Mouse (Mus musculus) left cerebral cortex, adult 9 months (tissue): ENCODE data around the gene Krt12.

ENCODE experiments used
- DNase-seq, 2 experiments: peaks; one replicate each; pipeline ENCODE4 v3.0.0; 2022; ENCODE audit warnings: low spot score in 2 of 2

Krt12 gene

DNA sequence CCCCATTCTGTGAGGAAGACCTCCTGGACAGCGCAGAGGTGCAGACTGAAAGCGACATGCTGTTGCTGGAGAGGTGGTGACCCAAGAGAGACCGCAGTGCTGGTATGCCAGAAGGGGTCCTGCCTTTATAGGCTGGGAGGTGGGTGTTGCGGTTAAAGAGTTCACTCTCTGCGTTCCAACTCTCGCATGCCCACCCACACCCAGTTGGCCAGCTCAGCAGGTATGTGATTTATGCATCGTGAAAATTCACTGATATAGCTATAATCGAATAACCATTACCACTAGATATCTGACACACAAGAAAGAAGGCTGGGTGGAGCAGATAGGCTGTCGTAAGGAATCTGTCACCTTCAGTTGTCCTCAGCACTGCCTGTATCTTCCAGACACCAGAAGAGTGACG, at the start of gene Krt12:
Gene Krt12 (minus strand): TSS at position 101 of the 400 bp plus-strand sequence.
- no peak for DNase-seq

DNA sequence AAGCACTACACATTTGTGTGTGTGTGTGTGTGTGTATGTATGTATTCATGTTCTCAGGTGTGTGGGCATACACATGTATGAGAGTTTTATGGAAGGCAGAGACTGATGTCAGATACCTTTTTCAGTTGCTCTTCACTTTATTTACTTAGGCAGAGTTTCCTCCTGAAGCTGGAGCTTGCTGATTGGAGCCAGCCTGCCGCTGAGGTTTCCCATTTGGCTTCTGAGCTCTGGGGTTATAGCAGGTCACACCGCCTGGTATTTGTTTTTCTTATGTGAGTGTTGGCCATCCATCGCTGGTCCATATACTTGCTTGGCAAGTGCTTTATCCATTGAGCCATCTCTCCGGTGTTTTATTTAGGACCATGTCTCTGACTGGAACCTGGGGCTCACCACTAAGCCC, 47.2 kb upstream of the Krt12 start:
- no peak for DNase-seq

DNA sequence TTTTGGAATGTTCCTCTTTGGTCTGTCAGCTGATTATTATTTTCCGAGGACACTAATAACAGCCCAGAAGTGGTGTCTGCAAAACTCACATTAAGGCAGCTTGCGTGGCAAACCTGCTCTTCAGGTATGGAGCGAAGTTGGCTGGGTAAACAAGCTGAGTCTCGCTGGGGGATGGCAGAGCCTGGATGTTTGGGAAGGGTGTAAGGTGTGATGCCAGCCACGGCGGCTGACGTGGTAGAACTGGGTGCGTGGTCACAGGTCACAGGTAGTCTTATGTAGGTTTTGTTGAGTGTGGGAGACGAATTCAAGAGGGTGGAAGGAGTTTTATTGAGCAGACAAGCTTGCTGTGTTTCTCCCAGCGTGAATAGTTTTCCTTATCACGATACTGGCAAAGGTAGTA, 46.5 kb upstream of the Krt12 start:
- DNase-seq: no peak

DNA sequence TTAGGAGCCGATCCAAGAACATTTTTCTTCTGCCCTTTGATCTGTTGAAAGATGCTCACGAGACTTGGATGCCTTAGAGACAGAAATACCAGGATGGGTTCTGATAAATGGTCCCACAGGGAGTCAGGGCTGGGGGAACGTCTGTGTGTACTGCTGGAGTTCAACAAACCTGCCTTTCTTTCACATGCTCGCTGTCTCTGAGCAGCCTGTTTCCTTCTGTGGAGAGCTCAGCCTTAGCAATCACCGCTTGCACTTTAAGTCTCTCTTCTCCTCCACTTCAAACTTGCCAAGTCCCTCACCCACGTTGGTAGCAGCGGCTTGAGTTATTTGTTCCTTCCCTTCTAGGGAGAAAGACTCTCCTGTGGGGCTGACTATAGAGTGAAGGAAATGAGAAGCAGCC, 44.3 kb upstream of the Krt12 start:
- DNase-seq: peak in 1 of 2 experiments; percentile 59

DNA sequence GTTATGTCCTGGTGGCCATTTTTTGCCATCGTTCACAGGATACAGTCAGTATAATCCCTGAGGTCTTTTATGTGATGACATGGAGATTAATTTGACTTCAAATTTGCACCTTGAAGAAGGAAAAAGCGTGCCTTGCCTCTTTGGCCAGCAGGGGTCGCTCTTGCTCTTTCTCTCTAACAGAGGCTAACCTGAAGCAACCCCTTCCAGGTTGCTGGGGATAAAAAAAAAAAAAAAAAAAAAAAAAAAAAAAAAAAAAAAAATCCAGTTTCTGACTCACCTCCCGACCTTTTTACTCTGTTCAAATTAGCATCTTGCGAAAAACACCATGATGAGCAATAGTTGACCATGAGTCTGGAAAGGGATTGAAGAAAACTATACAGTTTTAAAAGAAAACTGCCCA, 42.8 kb upstream of the Krt12 start:
- DNase-seq: peak in 1 of 2 experiments; percentile 86

DNA sequence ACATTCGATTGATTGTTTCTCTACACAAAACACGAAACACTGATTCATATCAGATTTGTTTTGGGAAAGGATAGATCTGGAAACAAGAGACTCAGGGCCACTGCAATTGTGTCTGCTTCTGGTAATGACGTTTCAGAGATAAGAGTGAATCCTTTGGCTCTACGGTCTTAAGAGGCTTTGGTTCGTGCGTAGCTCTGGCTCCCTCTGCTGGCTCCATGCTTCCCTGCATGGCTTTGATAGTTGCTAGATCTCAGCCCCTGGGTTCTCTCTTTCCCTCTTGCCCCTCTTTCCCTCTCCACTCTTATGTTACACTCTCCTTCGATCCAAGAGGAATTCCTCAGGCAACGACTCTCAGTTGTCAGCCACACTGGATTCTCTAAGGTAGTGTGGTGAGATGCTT, 41.1 kb upstream of the Krt12 start:
- peak in 1 of 2 experiments; percentile 76 for DNase-seq

DNA sequence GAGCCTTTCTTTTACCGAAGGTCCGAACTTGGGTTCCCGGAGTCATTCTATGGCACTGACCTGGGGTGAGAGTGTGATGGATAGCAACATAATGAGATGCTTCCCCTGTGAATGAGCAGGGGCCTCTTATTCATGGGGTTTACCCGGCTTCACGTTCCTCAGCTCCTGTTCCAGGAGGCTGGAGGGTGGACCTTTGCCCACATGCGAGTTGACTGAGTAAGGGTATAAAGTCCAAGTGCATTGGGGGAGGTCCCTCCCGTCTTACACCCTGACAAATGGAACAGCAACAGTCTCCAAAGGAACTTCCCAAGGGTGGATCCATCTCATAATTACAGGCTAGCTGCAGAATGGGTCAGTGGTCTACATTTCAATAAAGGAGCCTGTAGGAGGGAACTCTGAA, 39.7 kb upstream of the Krt12 start:
- no peak for DNase-seq

GRCm38 (mm10) chr11:99458887-99459286, 36.8 kb upstream of the Krt12 start:
- no peak for DNase-seq

DNA sequence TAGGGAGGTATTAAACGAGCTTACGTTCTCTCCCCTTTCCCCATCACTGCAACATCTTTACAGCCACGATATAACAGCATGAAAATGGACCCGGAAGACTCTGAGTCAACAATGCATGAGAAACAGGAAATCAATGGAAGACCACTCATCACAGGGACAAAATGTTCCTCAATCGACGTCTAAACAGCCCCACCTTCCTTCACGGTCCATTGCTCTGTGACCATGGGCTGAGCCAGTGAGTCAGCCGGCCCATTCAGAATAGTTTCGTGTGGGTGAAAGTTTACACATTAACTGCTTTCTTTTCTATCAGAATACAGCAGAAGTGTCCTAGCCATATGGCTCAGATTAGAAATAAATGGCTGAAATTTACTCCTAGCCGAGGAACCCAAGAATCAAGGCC, 32.7 kb upstream of the Krt12 start:
- no peak for DNase-seq

- DNase-seq: no peak
Observed at GRCm38 (mm10) chr11:99454044-99454443, 32.0 kb upstream of the Krt12 start.

DNA sequence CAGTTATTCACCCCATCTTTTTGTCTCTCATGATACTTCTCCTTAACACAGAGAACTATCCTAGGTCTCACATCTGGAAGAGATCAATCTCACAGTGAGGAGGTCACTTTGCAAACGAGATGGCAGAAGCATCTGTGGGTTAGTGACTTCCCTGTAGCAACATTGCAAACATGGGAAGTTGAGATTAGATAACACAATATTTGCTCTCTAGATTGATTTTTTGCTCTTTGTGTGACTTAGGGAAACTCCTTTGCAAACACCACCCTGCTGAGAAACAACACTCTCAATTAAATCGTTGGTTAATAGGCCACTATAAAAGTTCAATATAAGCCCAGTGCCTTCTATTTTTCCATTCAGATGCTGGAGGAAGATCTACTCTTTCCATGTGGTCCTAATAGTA, 26.7 kb upstream of the Krt12 start:
- no peak for DNase-seq

GRCm38 (mm10) chr11:99441220-99441619, 19.2 kb upstream of the Krt12 start:
- DNase-seq: no peak

DNA sequence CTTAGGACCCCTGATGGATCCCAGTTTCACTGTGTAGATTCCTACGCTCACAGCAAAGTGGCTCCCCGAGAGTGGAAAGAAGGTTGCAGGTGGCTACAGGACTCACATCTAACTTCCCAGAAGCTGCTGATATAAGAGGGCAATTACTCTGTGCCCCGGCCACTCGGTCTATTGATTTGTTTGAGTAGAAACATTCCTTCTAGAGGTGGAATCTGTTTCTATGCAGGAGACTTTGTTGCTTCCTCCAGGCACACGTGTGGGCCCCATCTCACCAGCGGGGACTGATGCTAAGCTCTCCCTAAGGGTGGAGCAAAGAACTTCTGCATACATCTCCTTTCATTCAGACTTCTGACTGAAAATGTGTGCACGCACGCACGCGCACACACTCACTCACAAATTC, 17.4 kb upstream of the Krt12 start:
- DNase-seq: no peak

GRCm38 (mm10) chr11:99437972-99438371, 15.9 kb upstream of the Krt12 start, which contains the start of gene Krt20:
Gene Krt20, minus strand, starts transcription at chr11:99438150.
- DNase-seq: no peak

- no peak for DNase-seq
Observed at GRCm38 (mm10) chr11:99436625-99437024, 14.6 kb upstream of the Krt12 start.

DNA sequence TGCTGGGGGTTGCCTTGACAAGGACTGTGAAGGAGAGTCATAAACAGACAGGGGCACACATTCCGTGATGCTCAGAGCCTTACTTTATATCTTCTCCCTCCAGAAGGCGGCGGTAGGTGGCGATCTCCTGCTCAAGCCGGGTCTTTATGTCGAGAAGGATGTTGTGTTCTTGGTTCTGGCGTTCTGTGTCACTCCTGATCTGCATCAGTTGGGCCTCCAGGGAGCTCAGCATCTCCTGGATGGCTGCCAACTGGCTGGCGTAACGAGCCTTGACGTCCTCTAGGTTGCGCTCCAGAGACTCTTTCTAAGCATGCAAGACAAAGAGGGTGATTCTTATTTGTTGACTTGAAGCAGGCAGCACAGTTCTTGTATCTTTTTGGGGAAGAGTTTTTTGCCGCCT, 8.6 kb upstream of the Krt12 start:
- DNase-seq: peak in 1 of 2 experiments; percentile 20

DNA sequence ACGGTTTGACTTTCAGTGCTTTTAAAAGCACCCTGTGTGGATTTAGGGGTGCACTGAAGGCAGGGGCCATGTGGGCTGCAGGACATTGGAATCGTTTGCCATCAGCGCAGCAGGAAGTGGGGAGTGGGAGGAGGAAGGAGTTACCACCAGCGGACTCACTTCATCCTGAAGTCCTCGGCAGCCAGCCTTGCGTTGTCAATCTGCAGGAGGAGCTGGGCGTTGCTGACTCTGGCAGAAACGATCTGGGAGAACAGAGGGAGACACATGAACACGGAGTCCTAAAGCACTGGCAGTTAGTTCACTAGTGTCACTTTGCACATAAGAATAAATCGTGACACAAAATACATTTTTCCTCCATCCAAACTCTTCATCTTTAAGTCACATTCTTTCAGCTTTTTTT, 1.5 kb downstream of the Krt12 start:
- peak in 1 of 2 experiments; percentile 10 for DNase-seq

DNA sequence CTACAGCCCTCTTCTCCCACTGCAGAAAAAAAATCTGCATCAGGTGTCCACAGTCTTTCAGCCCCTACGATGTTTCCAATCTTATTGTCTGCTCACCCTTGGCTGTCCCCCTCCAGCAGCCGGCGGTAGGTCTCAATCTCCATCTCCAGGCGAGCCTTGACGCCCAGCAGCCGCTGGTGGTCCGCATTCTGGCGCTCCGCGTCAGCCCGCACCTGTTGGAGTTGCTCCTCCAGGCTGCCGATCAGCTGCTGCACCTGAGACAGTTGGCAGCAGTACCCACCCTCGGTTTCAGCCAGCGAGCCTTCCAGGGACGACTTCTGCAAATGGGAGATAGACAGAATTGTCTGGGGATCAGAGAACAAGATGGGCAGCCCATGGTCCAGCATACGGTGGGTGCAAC, 4.2 kb downstream of the Krt12 start:
- DNase-seq: peak in 1 of 2 experiments; percentile 10

- DNase-seq: peak; percentile 76 to 81
Observed at GRCm38 (mm10) chr11:99416902-99417301, 5.2 kb downstream of the Krt12 start.

DNA sequence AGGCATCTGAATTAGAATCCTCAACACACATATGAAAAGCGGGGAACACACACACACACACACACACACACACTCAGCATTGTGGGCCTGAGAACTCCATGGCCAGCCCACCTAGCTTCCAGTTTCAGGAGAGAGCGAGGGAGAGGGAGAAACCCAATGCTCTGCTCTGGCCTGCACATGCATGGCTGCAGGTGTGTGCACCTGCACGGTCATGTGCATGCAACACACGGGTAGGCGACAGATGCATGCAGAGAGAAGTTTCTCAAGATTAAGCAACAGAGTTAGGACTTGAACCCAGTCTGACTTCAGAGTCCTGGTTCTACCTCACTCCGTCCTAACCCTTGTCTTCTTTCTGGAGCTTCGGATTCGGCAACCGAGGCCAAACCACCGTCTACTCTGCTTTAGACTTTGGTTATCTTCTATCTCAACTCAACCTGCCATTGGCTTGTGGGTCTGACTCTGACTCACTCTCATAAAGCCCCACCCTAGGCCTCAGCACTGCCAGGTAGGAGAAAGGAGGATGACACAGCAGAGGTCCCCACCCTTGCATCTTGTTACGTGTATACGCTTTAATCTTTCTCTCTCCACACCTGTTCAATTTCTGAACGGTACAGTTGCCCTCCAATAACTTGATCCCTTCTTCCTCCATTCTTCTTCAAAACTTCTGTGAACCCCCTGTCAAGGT, 7.5 kb downstream of the Krt12 start:
- no peak for DNase-seq

- peak in 1 of 2 experiments; percentile 22 for DNase-seq
Observed at GRCm38 (mm10) chr11:99413247-99413646, 8.8 kb downstream of the Krt12 start.

DNA sequence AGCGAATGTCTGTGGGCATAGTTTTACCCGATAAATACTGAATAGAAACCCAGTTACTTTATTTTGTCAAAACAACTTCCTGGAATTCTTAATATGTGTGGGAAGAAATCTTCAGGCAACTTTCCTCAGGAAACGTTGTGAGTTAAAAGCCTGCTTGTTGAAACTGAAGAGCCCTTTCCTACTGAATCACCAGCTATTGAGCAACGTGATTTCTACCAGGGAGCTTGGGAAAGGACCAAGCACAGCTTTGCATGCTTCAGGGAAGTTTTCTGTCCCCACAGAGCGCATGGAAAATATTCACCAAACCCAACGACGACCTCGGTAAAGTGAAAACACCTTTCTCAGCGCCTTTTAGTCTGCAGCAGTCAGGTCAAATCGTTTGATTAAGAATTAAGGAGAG, 15.9 kb downstream of the Krt12 start:
- DNase-seq: no peak

DNA sequence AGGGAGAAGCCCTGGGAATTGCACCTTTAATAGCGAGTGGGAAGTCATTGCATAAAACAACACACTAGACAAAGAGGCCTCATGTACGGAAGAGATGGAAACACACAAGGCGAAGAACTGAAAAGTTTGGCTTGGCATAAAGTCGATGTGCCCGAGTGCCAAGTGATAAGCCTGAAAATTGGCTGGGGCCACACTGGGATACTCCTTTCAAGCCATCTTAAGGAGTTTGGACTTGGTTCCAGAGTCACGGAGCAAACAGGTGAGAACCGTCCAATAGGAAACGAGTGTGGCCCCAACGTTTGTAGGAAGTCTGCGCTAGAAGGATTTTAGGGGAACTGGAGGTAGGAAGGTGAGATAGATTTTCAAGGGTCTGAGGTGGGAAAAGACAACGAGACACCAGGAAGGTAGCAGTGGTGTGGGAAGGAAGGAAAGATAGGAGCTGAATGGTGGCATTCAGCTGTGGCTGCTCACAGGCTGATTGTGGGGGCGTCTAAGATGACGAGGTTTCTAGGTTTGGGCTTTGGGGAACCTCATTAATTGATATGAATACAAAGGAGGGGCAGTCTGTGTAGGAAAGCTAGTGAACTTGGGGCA, 22.0 kb downstream of the Krt12 start:
- DNase-seq: no peak

DNA sequence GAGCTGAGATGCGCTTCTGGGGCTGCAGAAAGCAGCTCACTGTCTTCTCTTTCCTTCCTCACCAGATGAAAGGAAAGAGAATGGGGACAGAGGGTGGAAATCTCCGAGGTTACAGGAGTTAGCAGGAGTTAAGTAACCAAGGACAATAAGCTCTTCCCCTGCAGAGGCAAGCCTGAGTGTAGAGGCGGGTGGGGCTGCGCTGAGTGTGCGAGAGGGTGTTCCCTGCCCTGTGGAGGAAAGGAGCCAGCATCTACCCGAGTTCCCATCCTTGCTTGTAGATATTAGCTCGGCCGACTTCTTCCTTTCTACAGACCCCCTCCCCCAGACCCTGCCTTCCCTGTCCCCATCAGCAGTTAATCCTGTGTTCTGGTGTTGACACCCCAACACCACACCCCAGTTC, 23.2 kb downstream of the Krt12 start:
- DNase-seq: no peak
